Mouse (Mus musculus): Measurements from ENCODE around the gene Apoa2.

Gene Apoa2

GRCm38 (mm10) chr1:171205704-171206493 is 19.0 kb upstream of the Apoa2 start:
- DNase-seq (ENCODE audit: low spot score), result no peak

- no peak for DNase-seq (ENCODE audit: low spot score)
Measured at GRCm38 (mm10) chr1:171209409-171209808, 15.4 kb upstream of the Apoa2 start.

GRCm38 (mm10) chr1:171212854-171213253 is 12.0 kb upstream of the Apoa2 start:
- no peak for DNase-seq (ENCODE audit: low spot score)

DNA sequence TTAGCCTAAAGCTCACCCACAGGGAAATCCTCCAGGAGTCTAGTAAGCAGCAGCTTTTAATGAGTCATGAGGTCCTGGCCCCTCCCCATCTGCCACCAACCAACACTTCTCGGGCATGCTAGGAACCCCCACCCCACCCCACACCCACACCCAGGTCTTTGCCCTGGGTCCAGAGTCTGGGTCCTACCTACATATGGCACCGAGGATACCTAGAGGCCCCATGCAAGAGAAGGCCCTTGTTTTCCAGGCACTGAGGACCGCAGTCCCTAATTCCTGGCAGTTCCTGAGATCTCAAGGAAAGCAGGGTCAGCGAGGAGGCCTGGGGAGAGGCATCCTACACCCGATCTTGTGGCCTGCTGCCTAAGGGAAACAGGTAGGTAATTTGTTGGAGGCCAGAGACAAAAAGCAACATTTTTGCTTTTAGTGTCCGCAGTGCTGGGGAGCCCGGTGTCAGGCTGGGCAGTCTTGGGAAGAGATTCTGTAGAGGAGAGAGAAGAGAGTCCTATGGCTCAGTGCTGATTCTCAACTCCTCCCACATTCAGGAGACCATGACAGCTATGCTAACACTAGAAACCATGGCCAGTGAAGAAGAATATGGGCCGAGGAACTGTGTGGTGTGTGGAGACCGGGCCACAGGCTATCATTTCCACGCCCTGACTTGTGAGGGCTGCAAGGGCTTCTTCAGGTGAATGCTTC is 10.9 kb upstream of the Apoa2 start, which contains the start of gene Nr1i3:
TSS of gene Nr1i3 (plus strand) at position 170 of the 696 bp plus-strand sequence.
- no peak for DNase-seq (ENCODE audit: low spot score)

- no peak for DNase-seq (ENCODE audit: low spot score)
Measured at GRCm38 (mm10) chr1:171216241-171216955, 8.5 kb upstream of the Apoa2 start.

DNA sequence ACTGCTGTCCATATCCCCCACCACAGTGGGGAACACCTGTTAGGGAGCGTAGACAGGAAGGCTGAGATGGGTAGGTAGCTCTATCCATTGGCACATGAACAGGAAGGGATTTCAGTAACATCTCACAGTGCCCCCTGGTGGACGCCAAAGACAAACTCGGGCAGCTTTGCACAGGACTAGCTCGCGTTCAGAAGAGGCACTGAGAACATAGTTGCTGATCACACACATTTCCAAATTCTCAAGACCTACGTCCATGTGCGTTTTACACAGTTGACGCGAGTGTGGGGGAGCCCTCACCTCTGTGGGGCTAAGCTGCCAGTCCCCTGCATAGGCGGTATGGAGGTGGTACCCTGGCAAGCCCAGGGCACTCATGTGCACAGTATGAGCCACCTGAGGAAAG is 4.0 kb upstream of the Apoa2 start:
- DNase-seq (ENCODE audit: low spot score), result peak; percentile 87

GRCm38 (mm10) chr1:171221281-171222193 is 3.3 kb upstream of the Apoa2 start:
- no peak for DNase-seq (ENCODE audit: low spot score)

DNA sequence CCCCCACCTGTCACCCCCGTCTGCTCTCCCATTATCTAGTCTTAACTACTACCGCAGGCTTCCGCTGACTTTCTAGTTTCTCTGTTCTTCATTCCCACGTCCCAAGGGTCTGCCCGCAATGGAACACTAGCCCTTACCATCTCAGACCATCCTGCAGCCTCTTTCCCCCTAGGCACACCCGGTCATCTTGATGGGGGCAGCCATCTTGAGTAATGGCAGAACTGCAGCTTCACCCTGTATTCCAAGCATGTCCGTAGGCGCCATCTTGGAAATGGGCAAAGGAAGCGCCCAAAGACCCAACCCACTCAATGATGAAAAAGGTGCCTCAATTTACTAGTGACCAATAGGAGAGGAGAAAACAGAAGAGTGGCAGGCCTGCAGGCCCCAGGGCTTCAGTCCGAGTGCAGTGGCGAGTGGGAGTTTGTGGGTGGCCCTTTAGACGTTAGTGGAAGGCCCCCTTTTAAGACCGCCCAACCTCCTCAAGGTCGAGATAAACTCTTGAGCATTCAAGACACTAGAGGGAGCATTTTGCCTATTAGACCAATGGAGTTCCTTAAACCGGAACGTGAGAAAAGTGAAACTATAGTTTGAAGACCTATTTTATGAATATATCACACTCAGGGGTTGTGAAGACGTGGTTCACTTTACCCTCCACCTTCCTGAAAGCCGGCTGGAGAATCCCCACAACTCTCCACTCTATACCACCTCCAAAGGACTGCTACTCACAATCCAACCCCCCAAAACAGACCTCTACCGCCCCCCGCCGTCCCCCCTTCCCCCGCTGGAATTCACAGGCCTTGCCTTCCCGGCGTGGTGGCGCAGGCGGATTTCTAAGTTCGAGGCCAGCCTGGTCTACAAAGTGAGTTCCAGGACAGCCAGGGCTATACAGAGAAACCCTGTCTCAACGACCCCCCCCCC is 2.4 kb upstream of the Apoa2 start, which contains the start of gene Tomm40l:
TSS of gene Tomm40l (minus strand) at position 277 of the 918 bp plus-strand sequence.
- peak; percentile 97 for DNase-seq (ENCODE audit: low spot score)

DNA sequence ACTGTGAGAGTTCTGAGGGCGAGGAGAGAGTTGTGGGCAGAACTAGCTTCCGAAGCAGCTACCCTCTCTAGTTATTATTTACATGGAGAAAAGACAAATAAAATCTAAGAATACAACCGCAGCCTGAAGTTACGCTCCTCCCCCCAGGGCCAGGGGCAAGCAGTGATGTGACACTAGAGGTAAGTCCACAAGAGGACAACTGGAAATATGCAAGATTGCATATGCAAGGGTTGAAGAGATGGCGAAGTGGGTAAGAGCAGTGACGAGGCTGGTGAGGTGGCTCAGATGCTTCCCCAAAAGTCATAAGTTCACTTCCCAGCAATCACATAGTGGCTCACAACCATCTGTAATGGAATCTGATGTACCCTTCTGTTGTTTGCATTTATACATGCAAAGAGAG is 1.7 kb upstream of the Apoa2 start:
- DNase-seq (ENCODE audit: low spot score), result no peak

- DNase-seq (ENCODE audit: low spot score), result no peak
Measured at GRCm38 (mm10) chr1:171223796-171224195, 1.1 kb upstream of the Apoa2 start.

DNA sequence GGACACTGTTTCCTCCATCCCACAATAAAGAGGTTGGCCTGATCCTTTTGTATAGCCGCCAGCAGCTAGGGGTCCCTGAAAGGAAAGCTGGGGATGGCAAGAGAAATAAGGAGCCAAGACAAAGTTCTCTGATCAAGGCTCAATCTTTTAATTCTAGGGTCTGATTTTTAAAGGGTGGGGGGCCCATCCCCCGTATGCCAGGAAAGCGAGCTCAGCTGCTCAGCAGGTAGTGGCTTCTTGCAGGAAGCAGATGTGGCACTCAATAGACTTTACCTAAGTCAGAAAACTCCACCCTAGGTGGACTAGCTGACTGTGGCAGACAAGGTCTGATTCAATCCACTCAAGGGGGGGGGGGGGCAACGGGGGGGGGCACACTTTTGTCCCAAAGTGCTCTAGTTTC is 1.9 kb downstream of the Apoa2 start:
- DNase-seq (ENCODE audit: low spot score), result no peak

DNA sequence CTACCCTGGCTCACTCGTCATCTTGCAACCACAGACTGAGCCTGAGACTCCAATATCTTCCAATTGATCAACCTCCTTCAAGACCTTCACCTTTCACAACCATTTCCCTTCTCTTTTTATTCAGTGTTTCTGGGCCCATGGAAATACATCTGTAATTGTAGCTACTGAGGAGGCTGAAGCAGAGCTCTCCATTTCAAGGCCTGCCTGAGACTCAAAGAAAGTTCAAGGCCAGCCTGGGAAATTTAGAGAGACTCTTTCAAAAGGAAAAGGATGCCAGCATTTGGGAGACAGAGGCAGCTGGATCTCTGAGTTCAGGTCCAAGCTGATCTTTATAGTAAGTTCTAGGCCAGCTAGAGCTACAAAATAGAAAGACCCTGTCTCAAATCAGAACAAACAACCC is 3.0 kb downstream of the Apoa2 start:
- DNase-seq (ENCODE audit: low spot score), result no peak

DNA sequence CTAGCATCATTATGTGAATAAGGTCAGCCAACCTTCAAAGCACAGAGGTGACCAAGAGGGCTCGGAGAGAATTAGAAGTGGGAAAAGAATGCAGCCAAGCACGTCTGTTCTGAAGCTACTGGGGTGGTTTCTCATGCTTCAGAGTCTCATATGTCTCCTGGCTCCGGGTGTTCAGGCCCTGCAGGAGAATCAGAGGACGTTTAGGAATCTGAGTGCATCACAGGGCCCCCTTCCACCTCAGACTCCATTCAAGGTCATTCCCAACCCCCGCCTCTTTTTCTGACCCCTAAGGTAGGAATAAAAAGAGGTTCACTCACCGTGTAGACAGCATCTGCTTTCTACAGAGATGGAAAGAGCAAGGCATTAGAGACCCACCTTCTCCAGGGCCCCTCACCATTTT is 4.9 kb downstream of the Apoa2 start:
- DNase-seq (ENCODE audit: low spot score), result no peak

DNA sequence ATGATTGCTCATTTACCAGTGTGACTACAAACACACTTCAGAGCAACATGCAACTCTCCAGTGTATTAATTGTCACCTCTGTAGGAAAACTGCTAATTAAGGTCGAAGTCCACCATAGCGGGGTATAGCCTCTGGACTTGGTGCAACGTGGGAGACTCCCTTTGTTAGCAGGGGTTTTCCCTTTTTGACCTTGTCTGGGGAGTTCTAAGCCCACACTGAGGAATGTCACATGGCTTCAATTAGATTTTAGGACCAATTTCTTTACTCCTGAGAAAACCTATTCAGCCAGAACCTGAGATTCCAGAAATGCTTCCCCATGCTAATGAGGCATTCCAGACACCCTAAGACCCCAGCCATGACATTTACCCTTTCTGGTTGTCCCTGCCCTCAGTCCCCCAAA is 5.4 kb downstream of the Apoa2 start:
- DNase-seq (ENCODE audit: low spot score), result no peak

DNA sequence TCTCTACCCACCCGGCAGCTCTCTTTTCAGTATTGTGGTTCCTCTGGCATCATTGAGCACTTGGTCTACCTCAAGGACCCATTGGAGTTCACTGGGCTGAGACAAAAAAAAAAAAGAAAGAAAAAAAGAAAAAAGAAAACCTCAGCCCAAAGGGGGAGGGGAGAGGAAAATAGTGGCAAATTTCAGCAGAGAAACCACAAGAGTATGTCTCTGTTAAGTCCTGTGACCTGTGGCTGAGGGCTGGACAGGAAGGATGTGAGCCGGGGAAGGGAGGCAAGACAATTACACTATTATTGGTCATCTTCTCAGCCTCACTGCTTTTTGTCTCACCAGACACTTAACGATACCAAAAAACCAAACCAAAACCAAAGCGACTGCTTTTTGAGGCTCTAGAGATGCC is 7.0 kb downstream of the Apoa2 start:
- no peak for DNase-seq (ENCODE audit: low spot score)

DNA sequence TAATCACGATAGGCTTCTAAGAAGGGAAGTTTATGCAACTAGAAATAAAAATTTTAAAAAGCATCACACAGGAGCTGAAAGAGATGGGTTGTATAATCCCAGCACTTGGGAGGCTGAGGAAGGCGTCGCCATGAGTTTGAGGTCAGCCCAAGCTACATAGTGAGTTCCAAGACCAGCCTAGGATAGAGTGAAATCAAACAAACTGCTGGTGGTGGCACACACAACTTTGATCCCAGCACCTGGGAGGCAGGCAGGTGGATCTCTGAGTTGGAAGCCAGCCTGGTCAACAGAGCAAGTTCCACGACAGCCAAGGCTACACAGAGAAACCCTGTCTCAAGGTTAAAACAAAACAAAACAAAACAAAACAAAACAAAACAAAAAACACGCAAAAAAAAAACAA is 7.5 kb downstream of the Apoa2 start:
- DNase-seq (ENCODE audit: low spot score), result no peak

DNA sequence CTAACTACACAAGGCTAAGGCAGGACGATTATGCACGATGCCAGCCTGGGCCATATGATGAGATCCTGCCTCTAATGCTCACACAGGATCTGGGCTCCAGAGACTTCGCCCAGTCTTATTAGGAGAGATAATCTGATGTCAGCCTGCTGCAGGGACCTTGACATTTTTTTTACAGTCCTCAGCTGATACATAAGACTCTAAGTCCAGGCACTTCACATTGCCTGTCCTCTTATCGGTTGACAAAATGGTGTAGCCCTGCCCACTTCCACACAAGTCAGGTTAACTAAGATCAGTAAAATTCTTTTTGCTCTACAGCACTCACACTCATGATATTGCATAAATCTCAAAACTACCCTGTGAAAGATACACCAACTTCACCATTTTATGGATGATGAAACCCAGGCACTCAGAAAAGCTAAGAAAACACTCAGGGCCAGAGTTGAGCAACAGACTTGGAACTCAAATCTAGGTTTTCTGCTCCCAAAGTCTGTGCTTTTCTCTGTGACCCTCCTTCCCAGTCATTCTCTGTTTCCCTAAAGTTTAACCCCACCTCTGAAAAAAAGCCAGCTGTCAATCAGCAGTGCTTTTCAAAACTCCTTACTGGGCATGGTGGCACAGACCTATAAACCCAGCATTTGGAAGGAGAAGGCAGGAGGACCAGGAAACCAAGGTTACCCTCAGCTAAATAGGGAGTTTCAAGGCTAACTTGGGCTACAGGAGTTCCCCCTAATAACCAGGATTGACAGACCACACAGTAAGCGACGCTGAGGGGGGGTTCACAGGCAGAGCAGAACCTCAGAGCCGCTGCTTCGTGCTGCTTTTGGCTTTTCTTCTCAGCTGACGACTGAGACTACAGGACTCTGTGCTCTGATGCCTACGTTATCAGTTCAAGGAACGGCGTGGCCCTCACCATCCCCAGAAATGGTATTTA is 8.2 kb downstream of the Apoa2 start:
- DNase-seq (ENCODE audit: low spot score), result no peak

GRCm38 (mm10) chr1:171234126-171234525 is 9.3 kb downstream of the Apoa2 start, which contains the start of gene Fcer1g:
TSS of gene Fcer1g (minus strand) at chr1:171234365.
- DNase-seq (ENCODE audit: low spot score), result no peak

DNA sequence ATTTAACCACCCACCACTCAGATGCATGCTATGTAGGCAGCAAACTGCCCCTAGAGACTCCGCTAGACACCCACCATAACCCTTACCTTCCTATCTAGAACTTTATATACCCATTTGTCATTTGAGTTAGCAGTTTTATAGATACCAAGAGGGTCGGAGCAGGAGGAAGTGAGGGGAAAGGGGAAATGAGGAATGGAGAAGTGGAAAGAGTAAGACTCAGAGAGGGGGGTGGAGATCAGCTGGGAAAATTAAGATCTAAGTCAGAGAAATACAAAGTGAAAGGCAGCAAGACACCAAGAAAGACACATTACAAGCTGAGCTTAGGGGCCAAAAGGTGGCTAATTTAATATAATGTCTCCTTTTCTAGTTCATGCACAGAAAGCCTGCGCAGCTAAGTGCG is 9.7 kb downstream of the Apoa2 start:
- DNase-seq (ENCODE audit: low spot score), result no peak
